Mouse (Mus musculus) cortical plate, adult 2 months (tissue): ENCODE results near the gene Dusp13.

Experiments used
- CTCF ChIP-seq: fragments of 200-500 bp; IDR thresholded peaks from 2 replicates; pipeline ENCODE4 v1.5.1; 2011; ENCODE audit warnings: mild to moderate bottlenecking, control low read depth, low read length; ENCODE audit not compliant: insufficient read depth; ENCODE audit errors: extremely low read depth
- POLR2A ChIP-seq: fragments of 200-500 bp; IDR thresholded peaks from 2 replicates; pipeline ENCODE4 v1.6.1; 2011; ENCODE audit warnings: mild to moderate bottlenecking, low read length, control low read depth; ENCODE audit not compliant: insufficient read depth; ENCODE audit errors: extremely low read depth

DNA sequence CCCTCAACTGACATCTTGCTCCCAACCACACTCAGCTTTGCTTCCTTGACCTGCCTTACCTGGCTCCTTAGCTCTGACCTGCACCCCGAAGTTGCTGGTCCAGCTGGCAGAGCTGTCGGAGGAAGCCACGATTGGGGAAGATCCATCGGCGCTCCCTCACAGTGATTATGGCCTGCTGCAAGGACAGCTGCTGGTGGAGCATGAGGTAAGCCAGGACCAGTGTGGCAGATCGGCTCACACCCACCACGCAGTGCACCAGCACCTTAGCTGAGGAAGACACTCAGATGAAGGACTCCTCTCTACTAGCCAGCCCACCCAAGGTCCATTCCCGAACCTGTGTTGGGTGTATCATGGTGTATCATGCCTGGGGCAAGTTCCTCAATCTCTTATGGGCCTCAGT lies 4.7 kb downstream of the Dusp13 start:
- TF ChIP-seq POLR2A: no peak
- TF ChIP-seq CTCF: no peak
